Mouse (Mus musculus): ENCODE results near the gene N4bp3.
A peak's percentile ranks its signal among the peaks of the same experiment; 100 is the strongest.

DNA sequence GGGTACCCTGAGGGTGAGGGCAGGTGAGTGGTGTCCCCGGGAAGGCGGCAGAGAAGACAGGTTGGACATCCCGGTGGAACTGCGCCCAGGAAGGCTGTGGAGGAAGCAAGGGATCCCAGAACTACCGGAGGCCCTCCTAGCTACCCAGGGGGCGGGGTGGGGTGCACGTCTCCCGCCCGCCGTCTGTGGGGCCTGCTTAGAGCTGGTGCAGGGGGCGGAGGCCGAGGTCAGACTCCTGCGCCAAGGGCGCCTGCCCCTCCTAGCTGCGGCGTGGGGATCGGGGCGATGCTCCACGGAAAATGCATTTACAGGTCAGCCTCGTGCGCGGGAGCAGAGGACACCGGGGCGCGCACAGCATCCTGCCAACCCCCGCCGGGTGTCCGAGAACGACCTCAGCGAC is 381 bp downstream of the N4bp3 start:
- TF ChIP-seq CTCF (IDR thresholded peaks at IDR 0.05), result 0 out of 2 replicates have a peak, but pooled peaks have one; percentile 2
- no peak for TF ChIP-seq EP300 (IDR thresholded peaks at IDR 0.05)

Data from lung, postnatal 0 days (tissue).